7 mouse cellular contexts compared by ENCODE assay signal in the genomic region with DNA sequence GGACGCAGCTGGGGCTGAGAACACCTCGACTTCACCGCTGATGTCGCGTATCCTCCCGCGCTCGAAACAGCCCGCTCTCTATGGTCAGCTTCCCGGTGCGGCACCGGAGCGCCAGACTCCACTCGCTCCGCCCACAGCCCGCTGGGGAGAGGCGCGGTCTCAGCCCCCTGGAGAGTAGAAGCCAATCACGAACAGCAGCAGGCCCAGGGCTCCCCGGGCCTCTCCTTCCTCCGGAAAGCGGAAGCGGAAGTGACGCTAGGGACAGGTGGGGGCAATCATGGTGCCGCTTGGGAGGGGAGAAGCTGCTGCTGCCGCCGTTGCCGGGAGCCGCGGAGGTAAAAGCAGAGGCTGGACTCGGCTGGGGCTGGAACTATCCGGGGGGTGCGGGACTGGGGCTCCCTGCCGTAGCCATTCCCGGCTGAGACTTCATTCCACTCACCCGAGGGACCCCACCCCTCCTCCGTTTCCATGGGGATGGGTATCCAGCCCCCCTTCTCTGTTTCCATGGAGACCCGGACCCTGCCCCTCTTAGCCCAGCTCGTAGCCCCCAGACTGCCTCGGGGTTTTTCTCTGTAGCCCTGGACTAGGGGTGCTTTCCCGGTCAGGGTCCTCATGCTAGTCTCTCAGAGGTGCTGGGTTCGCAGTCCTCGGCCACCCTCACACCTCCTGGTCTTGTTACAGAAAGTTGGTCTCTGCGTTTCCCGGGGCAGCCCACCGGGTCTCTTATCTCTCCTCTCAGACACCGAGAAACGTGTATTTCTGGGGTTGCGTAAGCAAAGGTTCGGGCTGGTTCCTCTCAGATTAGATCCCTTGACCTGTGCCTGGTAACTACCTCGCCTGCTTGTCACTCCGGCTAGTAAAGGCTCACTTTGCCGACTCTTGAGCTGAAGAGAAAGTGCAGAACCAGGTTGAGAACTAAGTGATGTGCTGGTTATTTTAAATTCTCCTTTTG. TPM values are rescaled to one million over a fixed set of nuclear protein-coding genes. Genes with fewer than 3 reads are reported as not detected.
DNase-seq lines count a peak whose midpoint lies in the region; ATAC-seq lines count a peak whose summit lies in the region.

No protein-coding gene starts in this region.

- peak overlapping the region; percentile 97 for H3K27ac ChIP-seq in intestine, embryonic 15.5 days
- peak overlapping the region; percentile 98 for H3K27ac ChIP-seq in midbrain, embryonic 10.5 days (replicated peaks)

- peak overlapping the region; percentile 82 for H3K4me3 ChIP-seq in intestine, embryonic 15.5 days (replicated peaks)
- H3K4me3 ChIP-seq in midbrain, embryonic 10.5 days: peak overlapping the region; percentile 88

- H3K36me3 ChIP-seq in intestine, embryonic 15.5 days: peaks cover 19% of the 10 kb centered on the region; the same call in 1 of the 2 replicates
- H3K36me3 ChIP-seq in midbrain, embryonic 10.5 days: peaks cover 60% of the 10 kb centered on the region

- peak overlapping the region; percentile 94 for H3K9ac ChIP-seq in intestine, embryonic 15.5 days

- peak; percentile 98 to 99 for DNase-seq in adrenal gland, adult (ENCODE audit: inconsistent age in 2 of 2, low spot score in 1 of 2)
- peak; percentile 98 for DNase-seq in embryo, embryonic 10.5 days (ENCODE audit: low spot score)
- peak; percentile 97 for DNase-seq in gastrocnemius, postnatal 25 days
- DNase-seq in left cerebral cortex, postnatal 25 days (ENCODE audit: low spot score in 2 of 2): peak; percentile 93 to 98
- DNase-seq in midbrain, embryonic 10.5 days (ENCODE audit: low spot score): peak; percentile 98
- peak; percentile 93 for DNase-seq in right cerebral cortex, postnatal 4 days

- H3K4me2 ChIP-seq in intestine, embryonic 15.5 days (replicated peaks): peak overlapping the region; percentile 76

- intact Hi-C loops in left cerebral cortex, postnatal 25 days (cut with DNase I): loop anchor here (1.0 kb wide), 1 partner anchor 45 kb away; no protein-coding TSS in a partner anchor

- peaks cover 7% of the 10 kb centered on the region; the same call in 1 of the 2 replicates for H3K4me1 ChIP-seq in intestine, embryonic 15.5 days (replicated peaks)
- H3K4me1 ChIP-seq in midbrain, embryonic 10.5 days: peaks cover 26% of the 10 kb centered on the region

- H3K9me3 ChIP-seq in intestine, embryonic 15.5 days: no peaks in the 10 kb centered on the region
- H3K9me3 ChIP-seq in midbrain, embryonic 10.5 days (replicated peaks): no peaks in the 10 kb centered on the region

- peak; percentile 100 for ATAC-seq in intestine, embryonic 15.5 days

- WGBS in intestine, embryonic 15.5 days: under 1% methylated on average over 53 of the region's 53 CpGs
- 2% methylated on average over 50 of the region's 53 CpGs for WGBS in midbrain, embryonic 10.5 days

- no peaks in the 10 kb centered on the region for H3K27me3 ChIP-seq in intestine, embryonic 15.5 days (replicated peaks)
- H3K27me3 ChIP-seq in midbrain, embryonic 10.5 days (ENCODE audit: low read depth, poor library complexity, severe bottlenecking): no peaks in the 10 kb centered on the region

RNA-seq across cellular contexts. Expression of a gene that starts 0.7 kb away (rescaled TPM):
- total RNA-seq in gastrocnemius, postnatal 25 days (2021): 10 to 100 TPM; 11.4 to 13.1 TPM
- polyA plus RNA-seq in intestine, embryonic 15.5 days (2015; fragmentation: Nextera tagmentation; extraction: Ambion mirVana): 13.6 TPM in 2 replicates
- total RNA-seq in left cerebral cortex, postnatal 25 days (2021): 10 to 100 TPM; 25.2 to 29.7 TPM
- polyA plus RNA-seq in midbrain, embryonic 10.5 days (2016; fragmentation: Nextera tagmentation; extraction: Ambion mirVana): 19.2 and 21.5 TPM in 2 replicates

RNA-seq across cellular contexts. Expression of a gene that starts 47.9 kb away (rescaled TPM):
- total RNA-seq in gastrocnemius, postnatal 25 days (2021): 10 to 100 TPM in 1 of 2 experiments, 1 to 10 TPM in 1; 6.4 to 10.9 TPM
- polyA plus RNA-seq in intestine, embryonic 15.5 days (2015; fragmentation: Nextera tagmentation; extraction: Ambion mirVana): 32.0 and 36.6 TPM in 2 replicates
- 10 to 100 TPM; 30.6 to 34.9 TPM for total RNA-seq in left cerebral cortex, postnatal 25 days (2021)
- polyA plus RNA-seq in midbrain, embryonic 10.5 days (2016; fragmentation: Nextera tagmentation; extraction: Ambion mirVana): 40.0 and 44.0 TPM in 2 replicates

RNA-seq across cellular contexts. Expression of a gene that starts 48.4 kb away (rescaled TPM):
- 10 to 100 TPM; 17.1 to 21.0 TPM for total RNA-seq in gastrocnemius, postnatal 25 days (2021)
- polyA plus RNA-seq in intestine, embryonic 15.5 days (2015; fragmentation: Nextera tagmentation; extraction: Ambion mirVana): 43.3 and 47.7 TPM in 2 replicates
- total RNA-seq in left cerebral cortex, postnatal 25 days (2021): 10 to 100 TPM; 73.5 to 74.0 TPM
- polyA plus RNA-seq in midbrain, embryonic 10.5 days (2016; fragmentation: Nextera tagmentation; extraction: Ambion mirVana): 51.5 and 52.2 TPM in 2 replicates

RNA-seq across cellular contexts. Expression of a gene that starts 59.4 kb away (rescaled TPM):
- under 1 TPM; 0.18 to 0.35 TPM for total RNA-seq in gastrocnemius, postnatal 25 days (2021)
- polyA plus RNA-seq in intestine, embryonic 15.5 days (2015; fragmentation: Nextera tagmentation; extraction: Ambion mirVana): 0.54 and 0.57 TPM in 2 replicates
- 10 to 100 TPM; 49.2 to 51.7 TPM for total RNA-seq in left cerebral cortex, postnatal 25 days (2021)
- 4.2 and 4.8 TPM in 2 replicates for polyA plus RNA-seq in midbrain, embryonic 10.5 days (2016; fragmentation: Nextera tagmentation; extraction: Ambion mirVana)

Comparison
In these comparisons a context has a peak if more than half of its experiments do, and no peak if none do; other contexts are left out.
1. Peak in every context shown above with its lines: DNase-seq, ATAC-seq, H3K4me3 ChIP-seq and H3K27ac ChIP-seq.